Mouse (Mus musculus): ENCODE measurements around the gene Slc7a6os.

DNA sequence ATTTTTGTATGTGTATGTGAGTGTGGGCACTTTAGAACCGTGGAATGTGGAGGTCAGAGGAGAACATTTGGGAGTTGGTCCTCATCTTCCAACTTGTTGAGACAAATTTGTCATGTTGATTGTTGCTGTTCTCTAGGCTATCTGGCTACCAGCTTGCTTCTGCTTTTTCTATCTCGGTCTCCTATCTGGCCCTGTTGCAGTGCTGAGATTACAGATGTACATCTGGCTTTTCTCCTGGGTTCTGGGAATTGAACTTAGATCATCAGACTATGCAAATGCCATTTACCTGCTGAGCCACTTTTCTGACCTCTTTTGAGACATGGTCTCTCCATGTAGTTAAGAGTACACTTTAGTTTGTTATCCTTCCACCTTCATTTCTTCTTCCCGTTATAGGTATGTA lies 37.2 kb downstream of the Slc7a6os start:
- no peak for TF ChIP-seq CTCF (IDR thresholded peaks at IDR 0.05; ENCODE audit: low read depth, low read length)
- no peak for TF ChIP-seq POLR2A (IDR thresholded peaks at IDR 0.05; ENCODE audit: borderline replicate concordance, low read depth, low read length)

Data from bone marrow macrophage, adult 2 months (primary cell).